Mouse (Mus musculus) small intestine, adult 2 months (tissue): ENCODE measurements around the gene Tubb4b.

Experiments used
- CTCF ChIP-seq: fragments of 200-500 bp; IDR thresholded peaks from 2 replicates; pipeline ENCODE4 v1.5.1; 2012; ENCODE audit warnings: low read depth, mild to moderate bottlenecking, control low read depth, inconsistent platforms, low read length, moderate library complexity, mixed read lengths; ENCODE audit not compliant: insufficient replicate concordance, insufficient read length; ENCODE audit errors: extremely low read depth
- POLR2A ChIP-seq: fragments of 200-500 bp; IDR thresholded peaks from 2 replicates; pipeline ENCODE4 v1.6.1; 2012; ENCODE audit warnings: low read depth, mild to moderate bottlenecking, control low read depth, inconsistent platforms, low read length, moderate library complexity

DNA sequence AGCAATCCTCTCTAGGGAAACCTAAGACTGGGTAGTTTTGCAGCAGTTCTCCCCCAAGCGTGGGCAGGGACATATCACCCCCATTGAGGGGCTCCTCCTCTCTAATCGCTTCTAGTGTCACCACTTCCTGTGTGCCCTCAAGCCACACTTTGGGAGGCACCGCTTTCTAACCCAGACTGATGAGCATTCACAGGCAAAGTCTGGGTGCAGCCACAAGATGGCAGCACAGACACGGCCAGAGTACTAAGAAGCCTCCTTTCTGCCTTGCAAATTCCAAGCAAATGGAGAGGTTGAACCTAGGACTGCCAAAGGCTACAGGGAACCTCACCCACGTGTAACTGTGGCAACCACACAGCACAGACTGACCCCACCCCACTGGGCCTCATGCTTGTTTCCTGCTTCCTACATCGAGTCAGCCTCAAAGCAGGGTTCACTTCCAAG lies 31.2 kb downstream of the Tubb4b start:
- TF ChIP-seq CTCF (peak; percentile 91; the same call in 1 of the 2 replicates), POLR2A (no peak)
